Mouse (Mus musculus): Measurements from ENCODE around the gene Ptcd1. TPM values are rescaled to one million over a fixed set of nuclear protein-coding genes. Genes with fewer than 3 reads are reported as not detected.

Ptcd1 gene
- polyA plus RNA-seq, 1 experiment from 2014 or later, result 20.0 TPM

DNA sequence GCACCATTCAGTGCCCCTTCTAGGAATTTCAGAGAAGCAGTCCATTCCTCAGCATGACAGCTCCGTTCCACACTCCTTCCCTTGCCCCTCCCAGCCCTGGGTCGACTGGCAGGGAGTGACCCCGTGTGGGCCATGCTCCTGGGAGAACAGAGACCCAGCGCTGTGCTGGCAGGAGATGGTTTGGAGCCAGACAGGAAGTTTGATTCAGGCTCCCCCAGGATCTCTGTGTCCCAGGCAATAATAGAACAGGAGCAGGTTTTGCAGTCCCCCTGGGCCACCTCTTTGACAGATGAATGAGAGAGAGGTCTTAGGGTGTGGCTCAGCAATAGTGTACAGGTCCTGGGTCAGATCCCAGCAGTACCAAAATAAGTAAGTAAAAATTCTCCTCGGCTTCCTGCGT lies 48.9 kb downstream of the Ptcd1 start:
- Histone ChIP-seq H3K4me2 (replicated peaks; ENCODE audit: low read depth, low read length) (no peak overlapping the region), H3K4me3 (ENCODE audit: low read length) (no peak overlapping the region), H3K9me3 (ENCODE audit: low read length) (no peaks in the 10 kb centered on the region), H3K9ac (replicated peaks; ENCODE audit: low read length) (no peak overlapping the region), H3K36me3 (ENCODE audit: insufficient read depth, low read length) (peaks cover 4% of the 10 kb centered on the region; the same call in 1 of the 2 replicates), H3K4me1 (ENCODE audit: insufficient read depth, low read length) (peaks cover 39% of the 10 kb centered on the region), H3K27me3 (ENCODE audit: insufficient read depth, low read length) (no peaks in the 10 kb centered on the region), H3K27ac (ENCODE audit: low read length) (0 out of 2 replicates have a peak overlapping the region, but pooled peaks have one; percentile 24)
- 32% methylated on average over 6 of the region's 6 CpGs for WGBS
- no peak for ATAC-seq (ENCODE audit: low FRiP score, low TSS enrichment)

DNA sequence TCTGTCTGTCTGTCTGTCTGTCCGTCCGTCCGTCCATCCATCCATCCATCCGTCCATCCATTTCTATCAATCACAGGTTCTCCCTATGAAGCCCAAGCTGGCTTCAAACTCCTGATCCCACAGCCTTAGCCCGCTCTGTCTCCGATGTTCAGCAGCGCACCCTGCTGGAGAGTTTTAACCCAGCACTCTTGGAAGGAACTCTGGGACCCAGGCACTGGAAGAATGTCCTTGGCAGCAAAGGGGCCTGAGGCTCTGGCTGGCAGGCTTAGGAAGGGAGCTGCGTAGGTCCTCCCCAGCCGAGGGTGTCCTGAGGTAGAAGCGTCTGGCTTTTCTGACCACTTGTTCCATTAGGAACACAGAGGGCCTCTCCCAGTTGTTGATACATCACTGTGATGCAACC lies 50.0 kb downstream of the Ptcd1 start:
- Histone ChIP-seq H3K4me1 (ENCODE audit: insufficient read depth, low read length) (peaks cover 39% of the 10 kb centered on the region), H3K9me3 (ENCODE audit: low read length) (no peaks in the 10 kb centered on the region), H3K27ac (ENCODE audit: low read length) (peak overlapping the region; percentile 92), H3K36me3 (ENCODE audit: insufficient read depth, low read length) (no peaks in the 10 kb centered on the region), H3K9ac (replicated peaks; ENCODE audit: low read length) (no peak overlapping the region; the same call in 1 of the 2 replicates), H3K4me3 (ENCODE audit: low read length) (no peak overlapping the region), H3K27me3 (ENCODE audit: insufficient read depth, low read length) (no peaks in the 10 kb centered on the region), H3K4me2 (replicated peaks; ENCODE audit: low read depth, low read length) (peak overlapping the region; percentile 36)
- ATAC-seq (ENCODE audit: low FRiP score, low TSS enrichment), result no peak
- WGBS, result 56% methylated on average over 10 of the region's 10 CpGs

DNA sequence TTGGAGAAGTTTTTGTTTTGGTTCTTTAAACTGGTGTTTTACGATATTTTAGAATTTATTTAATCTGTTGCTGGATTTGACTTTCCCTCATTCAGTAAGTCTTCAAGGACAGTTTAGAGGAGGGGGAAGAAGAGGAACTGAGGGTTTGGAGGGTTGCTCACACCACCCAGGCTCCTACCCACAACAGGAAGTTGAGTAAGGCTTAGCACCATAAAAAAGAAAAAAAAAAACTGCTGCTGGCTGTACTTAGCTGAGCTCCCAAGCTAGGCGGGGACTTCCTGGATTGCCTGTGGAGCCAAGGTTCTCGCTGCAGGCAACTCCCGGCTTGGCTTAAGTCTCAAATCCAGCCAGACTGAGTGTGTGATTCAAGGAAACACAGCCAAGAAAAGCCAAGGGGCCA lies 50.6 kb downstream of the Ptcd1 start:
- H3K9ac ChIP-seq (replicated peaks; ENCODE audit: low read length), result 0 out of 2 replicates have a peak overlapping the region, but pooled peaks have one; percentile 18
- WGBS, result 26% methylated on average over 4 of the region's 4 CpGs

DNA sequence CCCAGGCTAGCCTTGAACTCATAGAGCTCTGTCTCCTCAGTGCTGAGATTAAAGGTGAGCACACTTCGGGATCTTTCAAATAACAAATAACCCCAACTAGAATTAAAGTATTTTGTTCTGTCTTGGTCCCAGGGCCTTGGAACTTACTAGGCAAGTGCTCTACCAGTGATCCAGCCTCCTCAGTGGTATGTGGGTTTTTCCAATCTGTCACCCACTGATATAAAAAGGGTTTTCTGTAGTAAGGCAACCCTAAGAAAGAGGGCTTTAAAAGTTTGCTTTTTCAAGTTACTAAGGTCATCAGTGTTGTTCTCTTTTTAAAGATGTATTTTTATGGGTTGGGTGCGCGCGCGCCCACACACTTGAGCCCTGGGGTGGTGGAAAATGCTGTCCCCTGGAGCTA lies 51.2 kb downstream of the Ptcd1 start:
- WGBS, result 88% methylated on average over 5 of the region's 5 CpGs
- ATAC-seq (ENCODE audit: low FRiP score, low TSS enrichment), result no peak
- Histone ChIP-seq H3K36me3 (ENCODE audit: insufficient read depth, low read length) (peaks cover 3% of the 10 kb centered on the region; the same call in 1 of the 2 replicates), H3K9me3 (ENCODE audit: low read length) (no peaks in the 10 kb centered on the region), H3K4me1 (ENCODE audit: insufficient read depth, low read length) (peaks cover 37% of the 10 kb centered on the region), H3K4me2 (replicated peaks; ENCODE audit: low read depth, low read length) (peak overlapping the region; percentile 36), H3K9ac (replicated peaks; ENCODE audit: low read length) (peak overlapping the region; percentile 18; the same call in 1 of the 2 replicates), H3K4me3 (ENCODE audit: low read length) (peak overlapping the region; percentile 77), H3K27me3 (ENCODE audit: insufficient read depth, low read length) (no peaks in the 10 kb centered on the region), H3K27ac (ENCODE audit: low read length) (peak overlapping the region; percentile 92)

More for the DNA sequence above, 50.6 kb downstream of the Ptcd1 start:
- ATAC-seq (ENCODE audit: low FRiP score, low TSS enrichment), result peak; percentile 41
- peak overlapping the region; percentile 77; the same call in 1 of the 2 replicates for H3K4me3 ChIP-seq (ENCODE audit: low read length)
- H3K27ac ChIP-seq (ENCODE audit: low read length), result peak overlapping the region; percentile 92
- peaks cover 39% of the 10 kb centered on the region for H3K4me1 ChIP-seq (ENCODE audit: insufficient read depth, low read length)
- no peaks in the 10 kb centered on the region for H3K36me3 ChIP-seq (ENCODE audit: insufficient read depth, low read length)
- H3K27me3 ChIP-seq (ENCODE audit: insufficient read depth, low read length), result no peaks in the 10 kb centered on the region
- H3K4me2 ChIP-seq (replicated peaks; ENCODE audit: low read depth, low read length), result peak overlapping the region; percentile 36
- H3K9me3 ChIP-seq (ENCODE audit: low read length), result no peaks in the 10 kb centered on the region

DNA sequence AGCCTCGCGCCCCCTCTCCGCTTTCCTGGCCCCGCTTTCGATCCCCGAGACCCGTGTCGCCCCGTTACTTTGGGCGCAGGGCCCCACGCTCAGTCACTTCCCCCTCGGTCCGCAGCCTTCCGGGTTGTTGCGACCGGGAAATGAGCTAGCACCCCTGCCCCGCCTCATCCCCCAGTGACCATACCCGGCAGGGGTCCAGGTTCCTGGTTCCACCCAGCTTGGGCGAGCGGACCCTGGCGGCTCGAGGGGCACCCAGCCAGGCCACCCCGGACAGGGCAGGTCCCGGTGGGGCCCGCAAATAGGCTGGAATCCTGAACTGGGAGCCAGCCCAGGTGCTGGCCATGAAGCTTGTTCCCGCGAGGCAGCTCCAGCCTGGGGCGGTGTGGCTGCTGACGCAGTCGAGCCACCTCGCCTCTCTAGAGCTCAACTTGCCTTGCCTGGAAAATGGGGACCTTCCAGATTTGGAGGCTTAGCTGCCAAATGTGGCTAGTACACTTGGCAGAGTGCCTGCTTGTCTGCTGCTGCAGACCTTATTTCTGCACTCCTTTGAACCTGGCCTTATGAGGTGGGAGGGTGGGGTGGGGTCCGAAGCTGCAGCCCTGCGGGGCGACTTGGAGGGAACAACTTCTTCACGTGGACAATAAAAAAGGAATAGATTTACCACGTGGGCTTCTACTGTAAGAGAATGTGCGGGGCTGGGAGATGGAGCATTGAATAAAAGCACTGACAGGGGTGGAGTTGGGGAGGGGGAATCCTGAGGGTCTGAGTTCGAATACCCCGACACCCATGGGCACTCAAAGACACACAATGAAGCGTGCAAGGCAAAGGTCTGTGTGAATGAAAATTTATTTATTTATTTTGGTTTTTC lies 52.1 kb downstream of the Ptcd1 start:
- peaks cover 31% of the 10 kb centered on the region for H3K4me1 ChIP-seq (ENCODE audit: insufficient read depth, low read length)
- peak overlapping the region; percentile 73 for H3K27ac ChIP-seq (ENCODE audit: low read length)
- ATAC-seq (ENCODE audit: low FRiP score, low TSS enrichment), result peak; percentile 44
- H3K9ac ChIP-seq (replicated peaks; ENCODE audit: low read length), result peak overlapping the region; percentile 79
- no peaks in the 10 kb centered on the region for H3K9me3 ChIP-seq (ENCODE audit: low read length)
- peak overlapping the region; percentile 85 for H3K4me2 ChIP-seq (replicated peaks; ENCODE audit: low read depth, low read length)
- H3K27me3 ChIP-seq (ENCODE audit: insufficient read depth, low read length), result no peaks in the 10 kb centered on the region
- WGBS, result 13% methylated on average over 40 of the region's 40 CpGs
- peaks cover 11% of the 10 kb centered on the region for H3K36me3 ChIP-seq (ENCODE audit: insufficient read depth, low read length)
- peak overlapping the region; percentile 77 for H3K4me3 ChIP-seq (ENCODE audit: low read length)

DNA sequence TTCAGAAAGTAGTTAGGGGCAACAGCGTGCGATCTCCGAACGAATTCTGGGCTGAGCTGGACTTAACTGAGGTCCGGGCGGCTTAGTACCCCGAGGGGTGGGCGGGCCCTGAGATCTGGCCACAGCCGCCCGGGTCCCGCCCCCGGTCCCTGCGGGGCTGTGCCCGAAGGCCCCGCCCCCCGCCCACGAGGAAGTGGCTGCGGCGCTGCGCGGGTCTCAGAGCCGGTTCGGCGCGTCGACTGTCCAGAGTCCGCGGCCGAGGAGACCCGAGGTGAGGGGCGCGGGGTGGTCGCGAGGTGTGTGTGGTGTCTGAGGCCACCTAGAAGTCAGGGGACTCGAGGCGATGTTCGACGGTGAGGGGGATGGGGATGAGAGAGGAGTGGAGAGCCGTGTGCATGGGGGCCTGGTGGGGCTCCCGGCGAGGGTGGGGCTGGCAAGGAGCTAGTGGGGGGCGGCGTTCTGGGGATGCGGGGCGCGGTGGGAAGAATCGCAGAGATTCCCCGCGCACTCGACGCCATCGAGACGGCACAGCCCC lies 52.8 kb downstream of the Ptcd1 start, which contains the start of gene Arpc1b:
Gene Arpc1b (plus strand): TSS at position 145 of the 535 bp plus-strand sequence.
- WGBS, result under 1% methylated on average over 49 of the region's 53 CpGs
- Histone ChIP-seq H3K9me3 (ENCODE audit: low read length) (no peaks in the 10 kb centered on the region), H3K36me3 (ENCODE audit: insufficient read depth, low read length) (peaks cover 19% of the 10 kb centered on the region), H3K4me1 (ENCODE audit: insufficient read depth, low read length) (peaks cover 31% of the 10 kb centered on the region), H3K4me3 (ENCODE audit: low read length) (peak within 1 kb of the TSS; percentile 77), H3K27me3 (ENCODE audit: insufficient read depth, low read length) (no peaks in the 10 kb centered on the region), H3K27ac (ENCODE audit: low read length) (peak within 1 kb of the TSS; percentile 73), H3K9ac (replicated peaks; ENCODE audit: low read length) (peak within 1 kb of the TSS; percentile 79), H3K4me2 (replicated peaks; ENCODE audit: low read depth, low read length) (peak within 1 kb of the TSS; percentile 85)
- peak; percentile 81 for ATAC-seq (ENCODE audit: low FRiP score, low TSS enrichment)

GRCm38 (mm10) chr5:145113416-145113815 lies 53.5 kb downstream of the Ptcd1 start:
- H3K4me2 ChIP-seq (replicated peaks; ENCODE audit: low read depth, low read length), result peak overlapping the region; percentile 85
- peaks cover 23% of the 10 kb centered on the region for H3K36me3 ChIP-seq (ENCODE audit: insufficient read depth, low read length)
- H3K4me3 ChIP-seq (ENCODE audit: low read length), result peak overlapping the region; percentile 77
- WGBS, result 17% methylated on average over 2 of the region's 2 CpGs
- no peak overlapping the region for H3K27ac ChIP-seq (ENCODE audit: low read length)
- peaks cover 31% of the 10 kb centered on the region for H3K4me1 ChIP-seq (ENCODE audit: insufficient read depth, low read length)
- no peaks in the 10 kb centered on the region for H3K27me3 ChIP-seq (ENCODE audit: insufficient read depth, low read length)
- no peaks in the 10 kb centered on the region for H3K9me3 ChIP-seq (ENCODE audit: low read length)
- H3K9ac ChIP-seq (replicated peaks; ENCODE audit: low read length), result peak overlapping the region; percentile 79; the same call in 1 of the 2 replicates
- no peak for ATAC-seq (ENCODE audit: low FRiP score, low TSS enrichment)

GRCm38 (mm10) chr5:145112566-145112965 lies 54.3 kb downstream of the Ptcd1 start:
- Histone ChIP-seq H3K27ac (ENCODE audit: low read length) (no peak overlapping the region), H3K9ac (replicated peaks; ENCODE audit: low read length) (no peak overlapping the region), H3K4me3 (ENCODE audit: low read length) (no peak overlapping the region), H3K4me1 (ENCODE audit: insufficient read depth, low read length) (peaks cover 23% of the 10 kb centered on the region), H3K27me3 (ENCODE audit: insufficient read depth, low read length) (no peaks in the 10 kb centered on the region), H3K4me2 (replicated peaks; ENCODE audit: low read depth, low read length) (no peak overlapping the region), H3K36me3 (ENCODE audit: insufficient read depth, low read length) (peaks cover 31% of the 10 kb centered on the region), H3K9me3 (ENCODE audit: low read length) (no peaks in the 10 kb centered on the region)
- 78% methylated on average over 8 of the region's 8 CpGs for WGBS
- no peak for ATAC-seq (ENCODE audit: low FRiP score, low TSS enrichment)

GRCm38 (mm10) chr5:145110401-145110800 lies 56.5 kb downstream of the Ptcd1 start:
- Histone ChIP-seq H3K9ac (replicated peaks; ENCODE audit: low read length) (no peak overlapping the region), H3K4me1 (ENCODE audit: insufficient read depth, low read length) (0 out of 2 replicates have a peak, but pooled peaks cover 8% of the 10 kb centered on the region), H3K36me3 (ENCODE audit: insufficient read depth, low read length) (peaks cover 52% of the 10 kb centered on the region), H3K4me2 (replicated peaks; ENCODE audit: low read depth, low read length) (no peak overlapping the region), H3K4me3 (ENCODE audit: low read length) (no peak overlapping the region), H3K9me3 (ENCODE audit: low read length) (no peaks in the 10 kb centered on the region), H3K27me3 (ENCODE audit: insufficient read depth, low read length) (no peaks in the 10 kb centered on the region), H3K27ac (ENCODE audit: low read length) (no peak overlapping the region)
- WGBS, result 88% methylated on average over 6 of the region's 6 CpGs
- ATAC-seq (ENCODE audit: low FRiP score, low TSS enrichment), result no peak

All from kidney, embryonic 16.5 days (tissue).